Mouse (Mus musculus) myocyte (in vitro differentiated cells): ENCODE results near the gene Odf3l2. TPM values are rescaled to one million over a fixed set of nuclear protein-coding genes. Genes with fewer than 3 reads are reported as not detected.

Experiments used
- H3K27me3 ChIP-seq: one replicate; pipeline ENCODE4 v1.6.1; 2011; ENCODE audit not compliant: control insufficient read depth, insufficient read depth, insufficient read length
- H3K36me3 ChIP-seq: one replicate; pipeline ENCODE4 v1.6.1; 2011; ENCODE audit not compliant: control insufficient read depth, insufficient read depth
- H3K4me2 ChIP-seq: one replicate; pipeline ENCODE4 v1.6.1; 2011; ENCODE audit warnings: low read depth, control low read depth
- H3K4me3 ChIP-seq: one replicate; pipeline ENCODE4 v1.5.1; 2011; ENCODE audit warnings: mild to moderate bottlenecking, control low read depth, moderate library complexity
- H3K79me2 ChIP-seq: one replicate; pipeline ENCODE4 v1.6.1; 2011; ENCODE audit not compliant: control insufficient read depth, insufficient read depth
- H3ac ChIP-seq: one replicate; pipeline ENCODE4 v1.6.1; 2011; ENCODE audit not compliant: control insufficient read depth, insufficient read length
- CEBPB ChIP-seq: IDR thresholded peaks from 2 replicates; pipeline ENCODE4 v1.6.1; 2011; ENCODE audit warnings: mild to moderate bottlenecking, moderate library complexity; ENCODE audit not compliant: poor library complexity, insufficient read depth, severe bottlenecking
- E2F4 ChIP-seq: IDR thresholded peaks from one replicate; pipeline ENCODE4 v1.6.1; 2011; ENCODE audit warnings: mild to moderate bottlenecking, control low read depth, moderate library complexity; ENCODE audit not compliant: insufficient read depth
- MAX ChIP-seq: IDR thresholded peaks from one replicate; pipeline ENCODE4 v1.6.1; 2011; ENCODE audit warnings: low read depth, mild to moderate bottlenecking, control low read depth
- MYOD1 ChIP-seq, 3 experiments: IDR thresholded peaks; one replicate each; pipeline ENCODE4 v1.6.1; 2011; ENCODE audit warnings: control low read depth in 2 of 3, low read depth in 2 of 3, mild to moderate bottlenecking in 2 of 3, moderate library complexity in 1 of 3; ENCODE audit not compliant: insufficient read length in 2 of 3, control insufficient read depth in 1 of 3
- MYOG ChIP-seq, 3 experiments: IDR thresholded peaks; one replicate each; pipeline ENCODE4 v1.6.1; 2011; ENCODE audit warnings: control low read depth in 2 of 3, low read depth in 2 of 3, mild to moderate bottlenecking in 2 of 3; ENCODE audit not compliant: insufficient read length in 2 of 3, control insufficient read depth in 1 of 3, insufficient read depth in 1 of 3
- POLR2A ChIP-seq: IDR thresholded peaks from one replicate; pipeline ENCODE4 v1.6.1; 2011; ENCODE audit warnings: low read depth, mild to moderate bottlenecking, control low read depth, moderate library complexity; ENCODE audit not compliant: insufficient read length
- POLR2AphosphoS2 ChIP-seq: IDR thresholded peaks from one replicate; pipeline ENCODE4 v1.6.1; 2011; ENCODE audit warnings: low read depth, control low read depth; ENCODE audit not compliant: insufficient read length
- REST ChIP-seq: IDR thresholded peaks from one replicate; pipeline ENCODE4 v1.6.1; 2011; ENCODE audit warnings: mild to moderate bottlenecking, control low read depth, moderate library complexity; ENCODE audit not compliant: insufficient read depth, insufficient read length
- SRF ChIP-seq: IDR thresholded peaks from one replicate; pipeline ENCODE4 v1.6.1; 2011; ENCODE audit warnings: low read depth; ENCODE audit not compliant: control insufficient read depth, insufficient read length
- TCF12 ChIP-seq: IDR thresholded peaks from one replicate; pipeline ENCODE4 v1.6.1; 2011; ENCODE audit warnings: mild to moderate bottlenecking, control low read depth; ENCODE audit not compliant: poor library complexity, insufficient read depth, severe bottlenecking
- TCF3 ChIP-seq: IDR thresholded peaks from one replicate; pipeline ENCODE4 v1.6.1; 2011; ENCODE audit warnings: low read depth, control low read depth; ENCODE audit not compliant: insufficient read length
- USF1 ChIP-seq: IDR thresholded peaks from one replicate; pipeline ENCODE4 v1.6.1; 2011; ENCODE audit warnings: low read depth, mild to moderate bottlenecking, control low read depth, moderate library complexity
- polyA plus RNA-seq: library from polyadenylated mRNA; unstranded; fragments of >200 nt; fragmentation: generic; extraction: Trizol; gene quantifications from one replicate; pipeline ENCODE4 v1.2.1, GENCODE M21; 2012; ENCODE audit warnings: missing spikeins

The Odf3l2 gene
- polyA plus RNA-seq, 1 experiment, result not detected

- H3K4me2 ChIP-seq, result no peak within 1 kb of the TSS
- peaks cover 27% of the 10 kb centered on the region for H3K79me2 ChIP-seq
- H3K4me3 ChIP-seq, result no peak within 1 kb of the TSS
- no peak within 1 kb of the TSS for H3ac ChIP-seq
- no peak for TF ChIP-seq SRF
- TF ChIP-seq TCF12, result no peak
- TF ChIP-seq TCF3, result no peak
- TF ChIP-seq USF1, result no peak
- TF ChIP-seq POLR2A, result no peak
- peaks cover 30% of the 10 kb centered on the region for H3K36me3 ChIP-seq
- H3K27me3 ChIP-seq, result no peaks in the 10 kb centered on the region
Observed at GRCm38 (mm10) chr10:79688720-79689119, 43.2 kb upstream of the Odf3l2 start, which contains the start of gene Gzmm. TSS of gene Gzmm (plus strand) at chr10:79689020.

DNA sequence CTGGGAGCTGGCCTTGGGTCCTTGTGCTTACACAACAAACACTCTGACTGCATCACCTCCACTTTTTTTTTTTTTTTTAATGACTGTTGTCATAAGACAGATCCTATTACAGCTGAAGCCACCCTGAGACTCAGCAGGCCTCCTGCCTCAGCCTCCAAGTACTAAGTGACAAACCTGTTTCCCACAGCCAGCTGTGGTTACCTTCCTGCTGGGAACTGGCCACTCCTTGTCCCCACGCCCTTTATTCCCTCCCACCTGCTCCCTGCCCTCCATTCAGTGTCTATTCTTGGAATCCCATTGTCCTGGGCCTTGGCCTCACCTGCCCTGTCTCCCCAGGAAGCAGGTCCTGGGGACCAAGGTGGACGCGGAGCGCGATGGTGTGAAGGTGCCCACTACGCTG, 42.0 kb upstream of the Odf3l2 start:
- Histone ChIP-seq H3K4me3 (no peak overlapping the region), H3K4me2 (no peak overlapping the region), H3K27me3 (no peaks in the 10 kb centered on the region), H3K36me3 (peaks cover 30% of the 10 kb centered on the region), H3K79me2 (peaks cover 39% of the 10 kb centered on the region), H3ac (no peak overlapping the region)
- TF ChIP-seq USF1 (no peak), TCF3 (no peak), TCF12 (no peak), SRF (no peak)

GRCm38 (mm10) chr10:79686691-79687090, 41.2 kb upstream of the Odf3l2 start:
- Histone ChIP-seq H3K79me2 (peaks cover 42% of the 10 kb centered on the region), H3K4me3 (no peak overlapping the region), H3K4me2 (no peak overlapping the region), H3ac (no peak overlapping the region), H3K36me3 (peaks cover 30% of the 10 kb centered on the region), H3K27me3 (no peaks in the 10 kb centered on the region)
- no peak for TF ChIP-seq E2F4
- no peak for TF ChIP-seq CEBPB
- TF ChIP-seq USF1, result no peak
- TF ChIP-seq MAX, result no peak
- TF ChIP-seq TCF3, result no peak
- TF ChIP-seq POLR2A, result no peak
- no peak for TF ChIP-seq REST
- TF ChIP-seq SRF, result no peak
- TF ChIP-seq TCF12, result no peak
- no peak for TF ChIP-seq POLR2AphosphoS2
- no peak for TF ChIP-seq MYOG (IDR thresholded peaks at IDR 0.05; ENCODE audit: control insufficient read depth in 1 of 3, insufficient read depth in 1 of 3, insufficient read length in 2 of 3, low read depth in 2 of 3)
- no peak for TF ChIP-seq MYOD1 (IDR thresholded peaks at IDR 0.05; ENCODE audit: control insufficient read depth in 1 of 3, insufficient read length in 2 of 3, low read depth in 2 of 3)

- Histone ChIP-seq H3K79me2 (peaks cover 42% of the 10 kb centered on the region), H3K27me3 (no peaks in the 10 kb centered on the region), H3K36me3 (peaks cover 30% of the 10 kb centered on the region), H3K4me3 (no peak overlapping the region), H3ac (no peak overlapping the region), H3K4me2 (no peak overlapping the region)
- TF ChIP-seq MYOG (IDR thresholded peaks at IDR 0.05; ENCODE audit: control insufficient read depth in 1 of 3, insufficient read depth in 1 of 3, insufficient read length in 2 of 3, low read depth in 2 of 3) (no peak), TCF3 (no peak), SRF (no peak), POLR2AphosphoS2 (peak; percentile 34), CEBPB (no peak), USF1 (no peak), MYOD1 (IDR thresholded peaks at IDR 0.05; ENCODE audit: control insufficient read depth in 1 of 3, insufficient read length in 2 of 3, low read depth in 2 of 3) (no peak), POLR2A (peak; percentile 11), REST (no peak), E2F4 (no peak), MAX (no peak), TCF12 (no peak)
Observed at GRCm38 (mm10) chr10:79686219-79686618, 40.7 kb upstream of the Odf3l2 start.

- peak overlapping the region; percentile 100 for H3K4me2 ChIP-seq
- no peaks in the 10 kb centered on the region for H3K27me3 ChIP-seq
- H3K79me2 ChIP-seq, result peaks cover 42% of the 10 kb centered on the region
- TF ChIP-seq SRF (no peak), POLR2A (peak; percentile 10), POLR2AphosphoS2 (no peak), MYOD1 (IDR thresholded peaks at IDR 0.05; ENCODE audit: control insufficient read depth in 1 of 3, insufficient read length in 2 of 3, low read depth in 2 of 3) (no peak), MAX (no peak), REST (no peak), TCF12 (no peak), E2F4 (no peak)
- no peak overlapping the region for H3ac ChIP-seq
- H3K36me3 ChIP-seq, result peaks cover 30% of the 10 kb centered on the region
- peak overlapping the region; percentile 98 for H3K4me3 ChIP-seq
Observed at GRCm38 (mm10) chr10:79684770-79685600, 39.4 kb upstream of the Odf3l2 start.
